In genomic region chr3:132087011-132087486, GRCm38 (mm10) we compare ENCODE assay signal across 8 mouse cellular contexts. TPM values are rescaled to one million over a fixed set of nuclear protein-coding genes. Genes with fewer than 3 reads are reported as not detected.
A peak's percentile ranks its signal among the peaks of the same experiment; 100 is the strongest.
DNase-seq lines count a peak whose midpoint lies in the region; ATAC-seq and TF ChIP-seq lines count a peak whose summit lies in the region.

No protein-coding gene starts in this region.

- H3K4me2 ChIP-seq in lung, embryonic 16.5 days (ENCODE audit: low read depth, low read length) = peak overlapping the region; percentile 68
- H3K4me2 ChIP-seq in limb, embryonic 13.5 days (replicated peaks) = peak overlapping the region; percentile 89
- H3K4me2 ChIP-seq in neural tube, embryonic 11.5 days (ENCODE audit: low read depth) = peak overlapping the region; percentile 87

- ATAC-seq in lung, embryonic 16.5 days (ENCODE audit: low read depth) = peak; percentile 47; the same call in 1 of the 2 replicates
- peak; percentile 67 for ATAC-seq in limb, embryonic 13.5 days (ENCODE audit: low FRiP score, low read depth)
- peak; percentile 64 for ATAC-seq in neural tube, embryonic 11.5 days (ENCODE audit: insufficient read depth, low FRiP score, low TSS enrichment)

- 1% methylated on average over 21 of the region's 21 CpGs for WGBS in lung, embryonic 16.5 days
- 1% methylated on average over 21 of the region's 21 CpGs for WGBS in lung, adult 2 months
- WGBS in limb, embryonic 13.5 days = under 1% methylated on average over 21 of the region's 21 CpGs
- under 1% methylated on average over 21 of the region's 21 CpGs for WGBS in neural tube, embryonic 11.5 days

- TF ChIP-seq CTCF in lung, adult 2 months (IDR thresholded peaks at IDR 0.05; ENCODE audit: insufficient read depth, low read length) = no peak

- peak overlapping the region; percentile 45 for H3K4me3 ChIP-seq in lung, embryonic 16.5 days (ENCODE audit: low read length)
- no peak overlapping the region for H3K4me3 ChIP-seq in lung, adult 2 months (replicated peaks; ENCODE audit: extremely low read depth, low read depth, low read length)
- peak overlapping the region; percentile 66 for H3K4me3 ChIP-seq in limb, embryonic 13.5 days
- peak overlapping the region; percentile 31 for H3K4me3 ChIP-seq in neural tube, embryonic 11.5 days (ENCODE audit: low read depth, low read length)

- peaks cover 32% of the 10 kb centered on the region for H3K27me3 ChIP-seq in lung, embryonic 16.5 days (ENCODE audit: control insufficient read depth, insufficient read depth, low read depth, low read length)
- peaks cover 9% of the 10 kb centered on the region for H3K27me3 ChIP-seq in limb, embryonic 13.5 days
- H3K27me3 ChIP-seq in neural tube, embryonic 11.5 days (ENCODE audit: control insufficient read depth, insufficient read depth, low read length) = peaks cover 15% of the 10 kb centered on the region

- H3K9ac ChIP-seq in lung, embryonic 16.5 days (ENCODE audit: low read length) = peak overlapping the region; percentile 26
- peak overlapping the region; percentile 80 for H3K9ac ChIP-seq in limb, embryonic 13.5 days
- no peak overlapping the region for H3K9ac ChIP-seq in neural tube, embryonic 11.5 days (ENCODE audit: low read length)

- no peaks in the 10 kb centered on the region for H3K9me3 ChIP-seq in lung, embryonic 16.5 days (ENCODE audit: control insufficient read depth, low read length)
- no peaks in the 10 kb centered on the region for H3K9me3 ChIP-seq in limb, embryonic 13.5 days
- H3K9me3 ChIP-seq in neural tube, embryonic 11.5 days (ENCODE audit: control insufficient read depth, low read length) = no peaks in the 10 kb centered on the region

- H3K4me1 ChIP-seq in lung, embryonic 16.5 days (replicated peaks; ENCODE audit: control insufficient read depth, insufficient read depth, low read length) = peaks cover 26% of the 10 kb centered on the region
- peaks cover 6% of the 10 kb centered on the region for H3K4me1 ChIP-seq in lung, adult 2 months (ENCODE audit: control insufficient read depth, insufficient read depth, low read length)
- H3K4me1 ChIP-seq in limb, embryonic 13.5 days = peaks cover 17% of the 10 kb centered on the region
- peaks cover 5% of the 10 kb centered on the region; the same call in 1 of the 2 replicates for H3K4me1 ChIP-seq in neural tube, embryonic 11.5 days (ENCODE audit: control insufficient read depth, insufficient read depth, low read length)

- no peak for DNase-seq in lung, adult 2 months
- DNase-seq in forelimb bud, embryonic 11.5 days (ENCODE audit: low read depth, low spot score) = peak; percentile 63
- peak; percentile 36 for DNase-seq in kidney, adult 11 months
- DNase-seq in neural tube, embryonic 11.5 days (ENCODE audit: low spot score) = peak; percentile 76
- DNase-seq in urinary bladder, postnatal 36 days (ENCODE audit: low spot score in 2 of 2) = no peak
- no peak for DNase-seq in cerebellum, adult 11-12 months

- H3K36me3 ChIP-seq in lung, embryonic 16.5 days (ENCODE audit: control insufficient read depth, insufficient read depth, low read length) = no peaks in the 10 kb centered on the region
- H3K36me3 ChIP-seq in limb, embryonic 13.5 days = no peaks in the 10 kb centered on the region
- H3K36me3 ChIP-seq in neural tube, embryonic 11.5 days (ENCODE audit: control insufficient read depth, insufficient read depth, low read length) = no peaks in the 10 kb centered on the region

- TF ChIP-seq POLR2A in lung, adult 2 months (IDR thresholded peaks at IDR 0.05; ENCODE audit: borderline replicate concordance, extremely low read depth, low read depth, low read length) = no peak

- no peak overlapping the region for H3K27ac ChIP-seq in lung, embryonic 16.5 days (ENCODE audit: low read length)
- peak overlapping the region; percentile 88 for H3K27ac ChIP-seq in limb, embryonic 13.5 days
- H3K27ac ChIP-seq in neural tube, embryonic 11.5 days (ENCODE audit: low read depth, low read length) = no peak overlapping the region

RNA-seq across cellular contexts. Expression of gene Dkk2, which starts 2.0 kb away (rescaled TPM):
- polyA plus RNA-seq in lung, embryonic 16.5 days (2015; fragmentation: Nextera tagmentation; extraction: Ambion mirVana) = 3.0 and 3.1 TPM in 2 replicates
- polyA plus RNA-seq in lung, adult 2 months (2012; rRNA removed) = 0.15 and 1.1 TPM in 2 replicates
- polyA plus RNA-seq in limb, embryonic 13.5 days (2015; fragmentation: Nextera tagmentation; extraction: Ambion mirVana) = 66.6 and 71.3 TPM in 2 replicates
- polyA plus RNA-seq in neural tube, embryonic 11.5 days (2014; fragmentation: Nextera tagmentation; extraction: Ambion mirVana) = 6.6 and 7.3 TPM in 2 replicates

Comparison
In these comparisons a context has a peak if more than half of its experiments do, and no peak if none do; other contexts are left out.
1. DNase-seq: peak in forelimb bud, embryonic 11.5 days (single experiment), kidney, adult 11 months (single experiment) and neural tube, embryonic 11.5 days (single experiment); none in lung, adult 2 months (single experiment), urinary bladder, postnatal 36 days (0 of 2) and cerebellum, adult 11-12 months (single experiment).
2. Peak in every context shown above with its lines, with median percentiles within 50 percentile points of each other: ATAC-seq and H3K4me2 ChIP-seq.